ENCODE assay signal across 18 mouse cellular contexts in the genomic region with DNA sequence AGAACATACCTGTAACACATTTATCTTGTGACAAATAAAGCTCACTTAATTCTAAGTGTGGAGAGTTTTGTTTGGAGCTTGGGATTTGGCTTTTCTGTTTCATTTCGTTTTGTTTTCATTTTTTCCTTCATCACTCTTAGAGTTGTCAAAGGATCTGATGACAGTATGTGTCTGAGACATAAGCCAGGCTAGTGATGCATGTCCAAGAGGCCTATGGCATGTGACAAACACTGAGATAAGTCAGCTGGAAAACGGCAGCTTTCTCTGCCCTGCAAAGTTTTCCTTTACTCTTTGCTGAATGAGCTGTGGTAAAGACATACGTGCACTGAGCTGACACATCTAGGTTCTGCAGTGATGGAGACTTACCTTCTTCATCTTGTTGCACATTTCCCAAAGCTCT. TPM values are rescaled to one million over a fixed set of nuclear protein-coding genes. Genes with fewer than 3 reads are reported as not detected.
DNase-seq lines count a peak whose midpoint lies in the region; ATAC-seq and TF ChIP-seq lines count a peak whose summit lies in the region.
"Had no signal": no experiment of that assay in that cellular context is flagged by ENCODE, and none has a peak within 500 bp of the region (broad histone marks: within the 10 kb centered on the region; RNA-seq: fewer than 3 reads in every experiment).

No protein-coding gene starts in this region.

- ATAC-seq in heart, embryonic 13.5 days (ENCODE audit: extremely low read depth, insufficient number of reproducible peaks, low FRiP score, low TSS enrichment): peak; percentile 76; the same call in 1 of the 2 replicates
- peak; percentile 95 for ATAC-seq in lung, embryonic 16.5 days (ENCODE audit: low read depth)
- ATAC-seq in stomach, embryonic 15.5 days (ENCODE audit: insufficient read depth, low FRiP score, low read depth): no peak
- ATAC-seq in forebrain, postnatal 0 days: no peak
- ATAC-seq: intestine, embryonic 15.5 days had no signal

- H3K9me3 ChIP-seq in heart, embryonic 13.5 days: no peaks in the 10 kb centered on the region
- H3K9me3 ChIP-seq in lung, embryonic 16.5 days (ENCODE audit: control insufficient read depth, low read length): no peaks in the 10 kb centered on the region
- no peaks in the 10 kb centered on the region for H3K9me3 ChIP-seq in stomach, embryonic 15.5 days
- H3K9me3 ChIP-seq in forebrain, postnatal 0 days (ENCODE audit: low read length): no peaks in the 10 kb centered on the region
- H3K9me3 ChIP-seq: forebrain, embryonic 10.5 days; intestine, embryonic 15.5 days; neural tube, embryonic 12.5 days had no signal

- TF ChIP-seq EP300 in heart, adult 2 months (IDR thresholded peaks at IDR 0.05; ENCODE audit: insufficient read depth, low read depth, low read length): no peak

- no peak overlapping the region for H3K4me3 ChIP-seq in heart, adult 2 months
- no peak overlapping the region for H3K4me3 ChIP-seq in heart, embryonic 13.5 days
- H3K4me3 ChIP-seq in lung, embryonic 16.5 days (ENCODE audit: low read length): no peak overlapping the region
- H3K4me3 ChIP-seq in stomach, embryonic 15.5 days (replicated peaks): no peak overlapping the region
- no peak overlapping the region for H3K4me3 ChIP-seq in thymus, adult 2 months (ENCODE audit: control insufficient read depth, insufficient read depth, low read length)
- no peak overlapping the region for H3K4me3 ChIP-seq in forebrain, postnatal 0 days (ENCODE audit: low read depth, low read length)
- H3K4me3 ChIP-seq: forebrain, embryonic 10.5 days; intestine, embryonic 15.5 days; neural tube, embryonic 12.5 days had no signal

- 21% methylated on average over 3 of the region's 3 CpGs for WGBS in heart, adult 2 months
- WGBS in heart, embryonic 13.5 days: 7% methylated on average over 3 of the region's 3 CpGs
- 24% methylated on average over 3 of the region's 3 CpGs for WGBS in lung, embryonic 16.5 days
- 31% methylated on average over 3 of the region's 3 CpGs for WGBS in stomach, embryonic 15.5 days
- 77% methylated on average over 3 of the region's 3 CpGs for WGBS in thymus, adult 2 months
- 55% methylated on average over 3 of the region's 3 CpGs for WGBS in forebrain, postnatal 0 days

- no peaks in the 10 kb centered on the region for H3K79me2 ChIP-seq in heart, adult 2 months (replicated peaks; ENCODE audit: control insufficient read depth, insufficient read depth, low read length)

- peak overlapping the region; percentile 63 for H3K27ac ChIP-seq in heart, adult 2 months
- H3K27ac ChIP-seq in heart, embryonic 13.5 days (replicated peaks): peak overlapping the region; percentile 44
- no peak overlapping the region for H3K27ac ChIP-seq in lung, embryonic 16.5 days (ENCODE audit: low read length)
- no peak overlapping the region for H3K27ac ChIP-seq in stomach, embryonic 15.5 days
- H3K27ac ChIP-seq in thymus, adult 2 months (ENCODE audit: control insufficient read depth, insufficient read depth, low read length): no peak overlapping the region
- H3K27ac ChIP-seq in forebrain, postnatal 0 days (ENCODE audit: low read depth, low read length): no peak overlapping the region
- H3K27ac ChIP-seq: forebrain, embryonic 10.5 days; hindbrain, embryonic 14.5 days; intestine, embryonic 15.5 days; neural tube, embryonic 12.5 days had no signal

- H3K9ac ChIP-seq in heart, adult 2 months (ENCODE audit: low read depth, low read length): no peak overlapping the region
- H3K9ac ChIP-seq in heart, embryonic 13.5 days: no peak overlapping the region
- no peak overlapping the region for H3K9ac ChIP-seq in lung, embryonic 16.5 days (ENCODE audit: low read length)
- H3K9ac ChIP-seq in stomach, embryonic 15.5 days: no peak overlapping the region
- H3K9ac ChIP-seq in forebrain, postnatal 0 days: no peak overlapping the region
- H3K9ac ChIP-seq: hindbrain, embryonic 14.5 days; intestine, embryonic 15.5 days; neural tube, embryonic 12.5 days had no signal

- peaks cover 11% of the 10 kb centered on the region for H3K4me1 ChIP-seq in heart, adult 2 months (ENCODE audit: control insufficient read depth, insufficient read depth, low read length)
- peaks cover 18% of the 10 kb centered on the region for H3K4me1 ChIP-seq in heart, embryonic 13.5 days
- peaks cover 8% of the 10 kb centered on the region for H3K4me1 ChIP-seq in lung, embryonic 16.5 days (replicated peaks; ENCODE audit: control insufficient read depth, insufficient read depth, low read length)
- H3K4me1 ChIP-seq in stomach, embryonic 15.5 days: no peaks in the 10 kb centered on the region
- no peaks in the 10 kb centered on the region for H3K4me1 ChIP-seq in thymus, adult 2 months (replicated peaks; ENCODE audit: control insufficient read depth, insufficient read depth, low read length)
- no peaks in the 10 kb centered on the region for H3K4me1 ChIP-seq in forebrain, postnatal 0 days (ENCODE audit: insufficient read depth)
- H3K4me1 ChIP-seq: forebrain, embryonic 10.5 days; intestine, embryonic 15.5 days; neural tube, embryonic 12.5 days had no signal

- DNase-seq in heart, adult 2 months: peak in 1 of 2 experiments; percentile 34
- DNase-seq in heart, postnatal 25 days (ENCODE audit: low spot score): no peak
- no peak for DNase-seq in layer of hippocampus, postnatal 10 days (ENCODE audit: low spot score in 2 of 2)
- no peak for DNase-seq in thymus, adult 2 months
- no peak for DNase-seq in forebrain, postnatal 0 days
- DNase-seq: adrenal gland, postnatal 14 days; cerebellum, postnatal 10 days; gastrocnemius, postnatal 10 days; kidney, adult 9 months; kidney, postnatal 25 days had no signal

- intact Hi-C loops in heart, adult 2 months (cut with DNase I): loop anchor here (1.0 kb wide), 1 partner anchor 83 kb away; no protein-coding TSS in a partner anchor
- intact Hi-C loops in heart, postnatal 25 days (cut with DNase I): loop anchor here (5.0 to 10.0 kb wide), 2 partner anchors 84 to 134 kb away; no protein-coding TSS in a partner anchor

- TF ChIP-seq CTCF in heart, adult 2 months (IDR thresholded peaks at IDR 0.05): no peak
- TF ChIP-seq CTCF in thymus, adult 2 months (IDR thresholded peaks at IDR 0.05; ENCODE audit: borderline replicate concordance, control insufficient read depth, extremely low read depth, insufficient read depth, low read length, poor library complexity): no peak
- no peak for TF ChIP-seq CTCF in forebrain, postnatal 0 days (IDR thresholded peaks at IDR 0.05; ENCODE audit: low read depth)

- TF ChIP-seq POLR2A in heart, adult 2 months (IDR thresholded peaks at IDR 0.05; ENCODE audit: insufficient read depth, low read depth, low read length): 0 out of 2 replicates have a peak, but pooled peaks have one; percentile 31
- TF ChIP-seq POLR2A in thymus, adult 2 months (IDR thresholded peaks at IDR 0.05; ENCODE audit: control insufficient read depth, extremely low read depth, insufficient read depth, low read length, poor library complexity): no peak

- peak overlapping the region; percentile 49 for H3K4me2 ChIP-seq in heart, embryonic 13.5 days
- no peak overlapping the region for H3K4me2 ChIP-seq in lung, embryonic 16.5 days (ENCODE audit: low read depth, low read length)
- H3K4me2 ChIP-seq in stomach, embryonic 15.5 days: 0 out of 2 replicates have a peak overlapping the region, but pooled peaks have one; percentile 3
- H3K4me2 ChIP-seq in forebrain, postnatal 0 days (ENCODE audit: low read depth): no peak overlapping the region
- H3K4me2 ChIP-seq: hindbrain, embryonic 14.5 days; intestine, embryonic 15.5 days; liver, embryonic 11.5 days; neural tube, embryonic 12.5 days had no signal

- H3K36me3 ChIP-seq in heart, adult 2 months (ENCODE audit: control insufficient read depth, insufficient read depth, low read length): peaks cover 2% of the 10 kb centered on the region; the same call in 1 of the 2 replicates
- no peaks in the 10 kb centered on the region for H3K36me3 ChIP-seq in heart, embryonic 13.5 days
- H3K36me3 ChIP-seq in lung, embryonic 16.5 days (ENCODE audit: control insufficient read depth, insufficient read depth, low read length): no peaks in the 10 kb centered on the region
- no peaks in the 10 kb centered on the region for H3K36me3 ChIP-seq in stomach, embryonic 15.5 days
- H3K36me3 ChIP-seq in thymus, adult 2 months (ENCODE audit: control insufficient read depth, insufficient read depth, low read length): no peaks in the 10 kb centered on the region
- H3K36me3 ChIP-seq in forebrain, postnatal 0 days (ENCODE audit: insufficient read depth): no peaks in the 10 kb centered on the region
- H3K36me3 ChIP-seq: forebrain, embryonic 10.5 days; intestine, embryonic 15.5 days; neural tube, embryonic 12.5 days had no signal

- H3K27me3 ChIP-seq in heart, adult 2 months (ENCODE audit: control insufficient read depth, insufficient read depth, low read length): no peaks in the 10 kb centered on the region
- peaks cover 76% of the 10 kb centered on the region for H3K27me3 ChIP-seq in heart, embryonic 13.5 days (replicated peaks)
- H3K27me3 ChIP-seq in lung, embryonic 16.5 days (ENCODE audit: control insufficient read depth, insufficient read depth, low read depth, low read length): no peaks in the 10 kb centered on the region
- no peaks in the 10 kb centered on the region for H3K27me3 ChIP-seq in stomach, embryonic 15.5 days (replicated peaks)
- H3K27me3 ChIP-seq in thymus, adult 2 months (ENCODE audit: control insufficient read depth, insufficient read depth, low read length): no peaks in the 10 kb centered on the region
- H3K27me3 ChIP-seq in forebrain, postnatal 0 days (ENCODE audit: insufficient read depth, low read length): no peaks in the 10 kb centered on the region
- H3K27me3 ChIP-seq: intestine, embryonic 15.5 days; neural tube, embryonic 12.5 days had no signal

RNA-seq across cellular contexts. Expression of a gene that starts 58.3 kb away (rescaled TPM):
- total RNA-seq in heart, adult 2 months (2021): 100 to 1,000 TPM; 115 to 153 TPM
- polyA plus RNA-seq in heart, adult 2 months (2012; rRNA removed): 37.2 and 79.2 TPM in 2 replicates
- total RNA-seq in heart, postnatal 25 days (2021): 10 to 100 TPM; 88.4 to 94.6 TPM
- 15.2 and 17.3 TPM in 2 replicates for polyA plus RNA-seq in heart, embryonic 13.5 days (2015; fragmentation: Nextera tagmentation; extraction: Ambion mirVana)
- 27.7 and 28.1 TPM in 2 replicates for polyA plus RNA-seq in lung, embryonic 16.5 days (2015; fragmentation: Nextera tagmentation; extraction: Ambion mirVana)
- 22.4 and 23.6 TPM in 2 replicates for polyA plus RNA-seq in stomach, embryonic 15.5 days (2015; fragmentation: Nextera tagmentation; extraction: Ambion mirVana)
- 10 to 100 TPM; 48.1 to 48.9 TPM for total RNA-seq in layer of hippocampus, postnatal 10 days (2021)
- polyA plus RNA-seq in thymus, adult 2 months (2012; rRNA removed): 12.5 and 16.7 TPM in 2 replicates
- 47.2 and 55.1 TPM in 2 replicates for total RNA-seq in forebrain, postnatal 0 days (2014; rRNA removed)
- polyA plus RNA-seq in forebrain, postnatal 0 days (2015; fragmentation: Nextera tagmentation; extraction: Ambion mirVana): 28.6 and 28.9 TPM in 2 replicates

Comparison
In these comparisons a context has a peak if more than half of its experiments do, and no peak if none do; other contexts are left out.
1. H3K27ac ChIP-seq: peak in heart, adult 2 months (single experiment) and heart, embryonic 13.5 days (single experiment); none in lung, embryonic 16.5 days (single experiment), stomach, embryonic 15.5 days (single experiment), thymus, adult 2 months (single experiment) and forebrain, postnatal 0 days (single experiment).
2. ATAC-seq: peak in heart, embryonic 13.5 days (single experiment) and lung, embryonic 16.5 days (single experiment); none in stomach, embryonic 15.5 days (single experiment) and forebrain, postnatal 0 days (single experiment).
3. H3K4me2 ChIP-seq: peak in heart, embryonic 13.5 days (single experiment) and stomach, embryonic 15.5 days (single experiment); none in lung, embryonic 16.5 days (single experiment) and forebrain, postnatal 0 days (single experiment).